Mouse (Mus musculus): ENCODE data around the gene Trim39.
"Not testable (repeated sequence)": the region's sequence is repeated elsewhere in the genome, so short reads cannot be mapped to it uniquely, and the experiment has no call there.

Trim39 gene

GRCm38 (mm10) chr17:36248886-36249285, 23.2 kb downstream of the Trim39 start:
- DNase-seq (ENCODE audit: low spot score), result no peak

- DNase-seq (ENCODE audit: low spot score), result no peak
Measured at GRCm38 (mm10) chr17:36245741-36246140, 26.3 kb downstream of the Trim39 start.

GRCm38 (mm10) chr17:36244031-36244430, 28.0 kb downstream of the Trim39 start:
- DNase-seq (ENCODE audit: low spot score), result no peak

GRCm38 (mm10) chr17:36240637-36241213, 31.3 kb downstream of the Trim39 start:
- no peak for DNase-seq (ENCODE audit: low spot score)

- peak; percentile 57 for DNase-seq (ENCODE audit: low spot score)
Measured at GRCm38 (mm10) chr17:36237321-36237921, 34.6 kb downstream of the Trim39 start.

GRCm38 (mm10) chr17:36235300-36235699, 36.7 kb downstream of the Trim39 start:
- DNase-seq (ENCODE audit: low spot score), result not testable (repeated sequence)

GRCm38 (mm10) chr17:36233572-36233971, 38.5 kb downstream of the Trim39 start:
- no peak for DNase-seq (ENCODE audit: low spot score)

GRCm38 (mm10) chr17:36231318-36231717, 40.7 kb downstream of the Trim39 start:
- peak; percentile 97 for DNase-seq (ENCODE audit: low spot score)

GRCm38 (mm10) chr17:36229046-36229445, 43.0 kb downstream of the Trim39 start:
- DNase-seq (ENCODE audit: low spot score), result no peak

- DNase-seq (ENCODE audit: low spot score), result no peak
Measured at GRCm38 (mm10) chr17:36226921-36227320, 45.1 kb downstream of the Trim39 start.

- peak; percentile 50 for DNase-seq (ENCODE audit: low spot score)
Measured at GRCm38 (mm10) chr17:36225231-36225824, 46.7 kb downstream of the Trim39 start.

- DNase-seq (ENCODE audit: low spot score), result no peak
Measured at GRCm38 (mm10) chr17:36224451-36224850, 47.6 kb downstream of the Trim39 start.

GRCm38 (mm10) chr17:36218594-36219155, 53.4 kb downstream of the Trim39 start:
- no peak for DNase-seq (ENCODE audit: low spot score)

GRCm38 (mm10) chr17:36215586-36215985, 56.5 kb downstream of the Trim39 start:
- DNase-seq (ENCODE audit: low spot score), result no peak

All from testis, postnatal 10 days (tissue).